Comparison of ENCODE assay signal across 8 mouse cellular contexts in the genomic region with DNA sequence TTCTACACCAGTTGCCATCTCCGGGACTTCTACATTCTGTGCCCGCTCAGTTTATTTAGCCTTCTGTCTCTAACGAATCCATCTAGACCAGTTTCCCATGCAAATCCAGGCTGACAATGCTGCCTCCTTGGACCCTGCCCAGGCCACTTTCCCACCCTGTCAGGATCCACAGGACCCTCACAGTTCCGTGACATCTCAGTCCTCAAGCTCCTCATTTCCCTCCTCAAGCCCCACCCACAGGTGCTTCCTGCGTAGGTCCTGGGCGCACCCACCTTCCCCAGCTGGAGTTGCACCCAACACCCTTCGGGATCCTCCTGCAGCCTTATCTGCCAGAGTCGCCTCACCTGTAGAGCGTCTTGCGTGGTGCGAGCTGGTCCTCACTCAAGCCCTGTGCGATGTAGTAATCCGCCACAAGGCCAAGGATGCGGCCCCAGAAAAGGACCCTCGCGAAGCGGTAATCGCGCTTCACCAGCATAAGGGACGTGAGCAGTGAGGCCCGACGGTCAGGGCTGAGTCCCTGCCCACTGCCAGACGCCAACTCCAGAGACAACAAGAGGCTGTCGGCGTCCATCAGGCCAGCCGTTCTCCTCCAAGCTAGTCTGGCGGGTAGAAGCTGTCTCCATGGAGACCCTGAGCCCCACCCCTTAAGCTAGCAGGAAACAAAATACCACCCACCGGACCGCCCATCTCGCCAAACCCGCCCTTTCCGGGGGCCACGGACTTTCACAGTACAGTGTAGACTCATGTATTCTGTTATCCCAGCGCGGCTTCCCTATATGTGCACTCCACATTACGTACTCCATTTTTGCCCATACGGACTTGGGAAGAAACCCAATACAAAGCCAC. TPM values are rescaled to one million over a fixed set of nuclear protein-coding genes. Genes with fewer than 3 reads are reported as not detected.
DNase-seq lines count a peak whose midpoint lies in the region; ATAC-seq and TF ChIP-seq lines count a peak whose summit lies in the region.

Gene Rsph9, minus strand, starts transcription at position 639 of the 846 bp plus-strand sequence.

- H3K4me3 ChIP-seq in hindbrain, postnatal 0 days (ENCODE audit: low read length), result peak within 1 kb of the TSS; percentile 53
- H3K4me3 ChIP-seq in left cerebral cortex, adult 2 months, result peak within 1 kb of the TSS; percentile 65
- H3K4me3 ChIP-seq in macrophage (ENCODE audit: inconsistent target), result peak within 1 kb of the TSS; percentile 21; the same call in 1 of the 2 replicates

- H3K27ac ChIP-seq in hindbrain, postnatal 0 days, result peak within 1 kb of the TSS; percentile 68; the same call in 1 of the 2 replicates
- H3K27ac ChIP-seq in left cerebral cortex, adult 2 months, result peak within 1 kb of the TSS; percentile 50
- peak within 1 kb of the TSS; percentile 31; the same call in 1 of the 2 replicates for H3K27ac ChIP-seq in macrophage

- H3K36me3 ChIP-seq in hindbrain, postnatal 0 days (ENCODE audit: insufficient read depth, low read length), result peaks cover 16% of the 10 kb centered on the region
- peaks cover 23% of the 10 kb centered on the region for H3K36me3 ChIP-seq in macrophage (ENCODE audit: inconsistent target)

- H3K9ac ChIP-seq in hindbrain, postnatal 0 days (replicated peaks; ENCODE audit: low read length), result peak within 1 kb of the TSS; percentile 46

- ATAC-seq in hindbrain, postnatal 0 days, result peak; percentile 98

- H3K4me2 ChIP-seq in hindbrain, postnatal 0 days (ENCODE audit: low read depth, low read length), result peak within 1 kb of the TSS; percentile 77

- 6% methylated on average over 37 of the region's 37 CpGs for WGBS in hindbrain, postnatal 0 days
- WGBS in macrophage (ENCODE audit: missing documents), result 17% methylated on average over 37 of the region's 37 CpGs

- peaks cover 4% of the 10 kb centered on the region; the same call in 1 of the 2 replicates for H3K4me1 ChIP-seq in hindbrain, postnatal 0 days (ENCODE audit: insufficient read depth, low read length)

- peaks cover 11% of the 10 kb centered on the region; the same call in 1 of the 2 replicates for H3K79me2 ChIP-seq in macrophage (ENCODE audit: inconsistent target)

- 0 out of 2 replicates have a peak, but pooled peaks have one; percentile 4 for TF ChIP-seq CTCF in hindbrain, postnatal 0 days (IDR thresholded peaks at IDR 0.05; ENCODE audit: low read depth)
- TF ChIP-seq CTCF in left cerebral cortex, adult 2 months (IDR thresholded peaks at IDR 0.05), result no peak

- DNase-seq in MEL-GATA-1-ER (ENCODE audit: extremely low read depth, low read depth), result peak; percentile 49
- peak; percentile 90 for DNase-seq in embryo, embryonic 10.5 days (ENCODE audit: low spot score)
- peak; percentile 75 for DNase-seq in gastrocnemius, postnatal 10 days
- peak; percentile 89 for DNase-seq in hindbrain, postnatal 0 days (ENCODE audit: low spot score)
- peak; percentile 80 to 81 for DNase-seq in left cerebral cortex, adult 2 months (ENCODE audit: extremely low spot score in 1 of 2, low spot score in 2 of 2)
- peak; percentile 90 to 92 for DNase-seq in right cerebral cortex, postnatal 10 days (ENCODE audit: low spot score in 2 of 2)
- peak; percentile 89 for DNase-seq in urinary bladder, postnatal 14 days (ENCODE audit: low spot score)

- intact Hi-C loops in left cerebral cortex, adult 2 months (cut with DNase I), result no loop called here

- no peaks in the 10 kb centered on the region for H3K27me3 ChIP-seq in hindbrain, postnatal 0 days (ENCODE audit: insufficient read depth, low read length)

- H3K9me3 ChIP-seq in hindbrain, postnatal 0 days (ENCODE audit: low read length), result no peaks in the 10 kb centered on the region

RNA-seq across cellular contexts. Expression of gene Rsph9, which starts in this region (rescaled TPM):
- total RNA-seq in gastrocnemius, postnatal 10 days (2021), result under 1 TPM; 0.49 to 0.84 TPM
- 50.7 and 54.3 TPM in 2 replicates for total RNA-seq in hindbrain, postnatal 0 days (2014; rRNA removed)
- polyA plus RNA-seq in hindbrain, postnatal 0 days (2015; fragmentation: Nextera tagmentation; extraction: Ambion mirVana), result 74.7 and 80.0 TPM in 2 replicates
- 10 to 100 TPM; 21.7 to 22.0 TPM for total RNA-seq in left cerebral cortex, adult 2 months (2021)
- total RNA-seq in macrophage (2018; cell fraction: chromatin; rRNA removed), result 1 to 10 TPM in 20 of 26 experiments, under 1 TPM in 1, not detected in 5; 0.86 to 6.0 (median 3.1) TPM
- total RNA-seq in macrophage (2018; cell fraction: cytosol; rRNA removed), result 1 to 10 TPM; 2.8 to 7.9 (median 4.8) TPM
- total RNA-seq in macrophage (2018; cell fraction: nucleus; rRNA removed), result 1 to 10 TPM in 24 of 26 experiments, under 1 TPM in 2; 0.92 to 6.7 (median 3.0) TPM
- polyA plus RNA-seq in macrophage (2018), result 0.99 to 5.6 TPM (median 1.8 TPM) in 3 replicates

Comparison
In these comparisons a context has a peak if more than half of its experiments do, and no peak if none do; other contexts are left out.
1. Peak in every context shown above with its lines: DNase-seq, ATAC-seq, H3K4me3 ChIP-seq and H3K27ac ChIP-seq.
2. RNA of gene Rsph9 (total RNA-seq): 50.7 to 54.3 TPM in hindbrain, postnatal 0 days and 21.7 to 22.0 TPM in left cerebral cortex, adult 2 months; 0.49 to 0.84 TPM in gastrocnemius, postnatal 10 days; every median in the first group is over 10 times any median in the second.
3. RNA of gene Rsph9 (polyA plus RNA-seq): 74.7 to 80.0 TPM in hindbrain, postnatal 0 days; 0.99 to 5.6 TPM in macrophage; every median in the first group is over 10 times any median in the second.
4. Peak in DNase-seq in gastrocnemius, postnatal 10 days; RNA of the gene not detected or under 1 TPM.